Mouse (Mus musculus) layer of hippocampus, postnatal 10 days (tissue): Measurements from ENCODE around the gene Cdh3. TPM values are rescaled to one million over a fixed set of nuclear protein-coding genes. Genes with fewer than 3 reads are reported as not detected.
"Not testable (repeated sequence)": the region's sequence is repeated elsewhere in the genome, so short reads cannot be mapped to it uniquely, and the experiment has no call there.

Experiments
- DNase-seq, 2 experiments: peaks; one replicate each; pipeline ENCODE4 v3.0.0; 2021; ENCODE audit warnings: low spot score in 2 of 2
- total RNA-seq, 2 experiments: library from RNA; stranded (reverse); gene quantifications; 2 replicates each; pipeline ENCODE4 v1.2.3; 2021

The Cdh3 gene
- total RNA-seq, 2 experiments from 2014 or later = 0.11 to 0.32 TPM

DNA sequence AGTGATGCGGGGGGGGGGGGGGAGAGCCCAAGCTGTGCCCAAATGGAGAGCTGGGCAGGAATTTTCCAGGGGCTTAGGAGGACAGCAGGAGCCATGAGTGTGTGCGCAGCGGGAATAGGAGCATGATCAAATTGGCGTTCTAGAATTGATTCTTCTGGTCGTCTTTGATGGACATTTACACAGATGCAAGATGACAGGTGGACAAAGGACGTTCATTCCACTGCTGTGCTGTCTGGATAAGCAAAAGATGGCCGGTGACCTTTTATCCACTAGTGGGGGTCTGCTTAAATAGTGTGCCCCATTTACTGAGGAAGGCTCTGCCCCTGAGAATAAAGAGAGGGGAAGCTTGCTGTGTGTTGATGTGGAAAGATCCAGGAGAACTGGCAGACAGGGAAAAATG, 58.3 kb downstream of the Cdh3 start:
- no peak for DNase-seq

DNA sequence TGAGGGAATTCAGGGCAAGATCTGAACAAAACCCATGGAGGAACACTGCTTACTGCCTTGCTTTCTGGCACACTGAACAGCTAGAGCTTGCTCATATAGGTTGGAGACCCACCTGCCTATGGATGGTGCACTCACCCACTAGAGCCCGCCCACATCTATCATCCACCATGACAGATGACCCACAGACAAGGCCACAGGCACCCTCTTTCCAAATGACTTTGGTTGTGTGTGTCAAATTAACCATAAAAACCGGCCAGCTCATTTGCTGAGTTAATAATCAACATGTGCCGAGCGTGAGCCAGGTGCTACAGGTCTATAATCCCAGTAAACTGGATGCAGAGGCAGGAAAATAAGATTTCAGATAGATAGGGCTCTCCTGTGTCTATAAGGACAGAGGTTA, 59.7 kb downstream of the Cdh3 start:
- DNase-seq = no peak

GRCm38 (mm10) chr8:106571551-106572172, 61.0 kb downstream of the Cdh3 start:
- no peak for DNase-seq

GRCm38 (mm10) chr8:106572175-106572574, 61.5 kb downstream of the Cdh3 start:
- DNase-seq = not testable (repeated sequence)

DNA sequence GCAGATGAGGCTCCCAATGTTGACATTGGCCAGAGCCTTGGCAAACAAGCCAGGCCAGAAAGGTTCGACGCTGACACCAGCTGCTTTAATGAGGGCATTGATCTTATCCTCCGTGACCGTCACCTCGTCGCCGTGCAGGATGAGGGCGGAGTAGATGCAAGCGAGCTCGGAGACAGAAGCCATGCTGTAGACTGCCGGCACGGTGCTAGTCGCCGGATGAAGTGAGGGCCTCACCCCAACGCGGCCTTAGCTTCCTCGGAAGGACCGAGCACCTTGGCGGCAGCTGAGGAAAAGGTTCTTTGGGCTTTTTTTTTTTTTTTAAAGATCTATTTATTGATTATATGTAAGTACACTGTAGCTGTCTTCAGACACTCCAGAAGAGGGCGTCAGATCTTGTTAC, 62.5 kb downstream of the Cdh3 start, which contains the start of gene Gm10073:
Gene Gm10073 (minus strand): TSS at position 294 of the 400 bp plus-strand sequence.
- not testable (repeated sequence) for DNase-seq

DNA sequence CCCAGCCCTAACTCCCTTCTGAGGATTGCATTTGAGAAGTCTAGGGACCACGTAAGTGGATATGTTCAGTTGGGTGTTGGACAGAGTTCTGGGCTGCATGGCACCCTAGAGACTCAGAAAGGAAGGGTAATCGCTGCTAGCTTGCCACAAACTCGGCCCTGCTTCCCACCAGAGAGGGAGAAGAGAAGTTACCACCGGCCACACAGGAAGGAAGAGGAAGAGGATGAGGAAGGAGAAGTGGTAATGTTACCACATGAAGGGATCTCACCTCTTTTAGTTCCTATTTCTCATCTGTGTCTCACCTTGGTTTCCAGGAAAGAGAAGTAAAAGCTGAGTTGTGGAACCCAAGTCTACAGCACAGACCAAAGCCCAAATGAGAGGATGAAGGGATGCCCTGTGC, 63.6 kb downstream of the Cdh3 start:
- DNase-seq = no peak

- DNase-seq = no peak
These were observed 66.3 kb downstream of the Cdh3 start for GRCm38 (mm10) chr8:106576849-106577555.

DNA sequence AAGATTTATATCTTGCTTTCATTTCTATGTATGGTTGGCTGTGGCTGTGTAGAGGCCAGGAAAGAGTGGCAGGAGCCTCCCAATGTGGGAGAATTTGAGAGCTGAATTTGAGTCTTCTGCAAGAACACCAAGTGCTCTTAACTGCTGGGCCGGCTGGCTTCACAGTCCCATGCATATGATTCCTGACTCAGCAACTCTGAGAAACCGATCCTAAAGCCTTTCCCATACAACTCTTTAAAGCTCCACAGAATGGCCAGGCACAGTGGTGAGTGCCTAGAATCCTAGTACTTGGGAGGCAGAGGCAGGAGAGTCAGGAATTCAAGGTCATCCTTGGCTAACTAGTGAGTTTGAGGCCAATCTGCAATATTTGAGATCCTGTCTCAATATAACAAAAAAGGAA, 68.8 kb downstream of the Cdh3 start:
- no peak for DNase-seq

GRCm38 (mm10) chr8:106581344-106582088, 70.8 kb downstream of the Cdh3 start:
- no peak for DNase-seq

- no peak for DNase-seq
These were observed 74.4 kb downstream of the Cdh3 start for GRCm38 (mm10) chr8:106584942-106585670.

GRCm38 (mm10) chr8:106585671-106586037, 75.0 kb downstream of the Cdh3 start:
- DNase-seq = no peak

DNA sequence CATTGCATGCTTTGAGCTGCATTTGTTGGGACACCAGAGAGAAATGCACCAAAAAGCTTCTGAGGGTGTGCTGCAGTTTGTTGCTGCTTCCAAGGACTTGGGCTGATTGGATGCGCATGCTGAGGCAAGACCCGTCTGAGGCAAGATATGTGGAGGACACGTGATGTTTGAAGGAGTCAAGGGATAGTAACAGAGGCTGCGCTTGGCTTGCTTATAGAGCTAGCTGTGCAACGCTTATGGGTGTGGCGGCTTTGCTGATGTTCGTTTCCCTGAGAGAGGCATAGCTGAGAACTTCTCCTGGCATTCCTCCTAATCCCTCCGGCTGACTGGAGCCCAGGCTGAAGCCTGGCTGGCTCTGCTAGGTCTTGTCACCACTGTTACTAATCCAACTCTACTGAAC, 76.2 kb downstream of the Cdh3 start:
- no peak for DNase-seq

DNA sequence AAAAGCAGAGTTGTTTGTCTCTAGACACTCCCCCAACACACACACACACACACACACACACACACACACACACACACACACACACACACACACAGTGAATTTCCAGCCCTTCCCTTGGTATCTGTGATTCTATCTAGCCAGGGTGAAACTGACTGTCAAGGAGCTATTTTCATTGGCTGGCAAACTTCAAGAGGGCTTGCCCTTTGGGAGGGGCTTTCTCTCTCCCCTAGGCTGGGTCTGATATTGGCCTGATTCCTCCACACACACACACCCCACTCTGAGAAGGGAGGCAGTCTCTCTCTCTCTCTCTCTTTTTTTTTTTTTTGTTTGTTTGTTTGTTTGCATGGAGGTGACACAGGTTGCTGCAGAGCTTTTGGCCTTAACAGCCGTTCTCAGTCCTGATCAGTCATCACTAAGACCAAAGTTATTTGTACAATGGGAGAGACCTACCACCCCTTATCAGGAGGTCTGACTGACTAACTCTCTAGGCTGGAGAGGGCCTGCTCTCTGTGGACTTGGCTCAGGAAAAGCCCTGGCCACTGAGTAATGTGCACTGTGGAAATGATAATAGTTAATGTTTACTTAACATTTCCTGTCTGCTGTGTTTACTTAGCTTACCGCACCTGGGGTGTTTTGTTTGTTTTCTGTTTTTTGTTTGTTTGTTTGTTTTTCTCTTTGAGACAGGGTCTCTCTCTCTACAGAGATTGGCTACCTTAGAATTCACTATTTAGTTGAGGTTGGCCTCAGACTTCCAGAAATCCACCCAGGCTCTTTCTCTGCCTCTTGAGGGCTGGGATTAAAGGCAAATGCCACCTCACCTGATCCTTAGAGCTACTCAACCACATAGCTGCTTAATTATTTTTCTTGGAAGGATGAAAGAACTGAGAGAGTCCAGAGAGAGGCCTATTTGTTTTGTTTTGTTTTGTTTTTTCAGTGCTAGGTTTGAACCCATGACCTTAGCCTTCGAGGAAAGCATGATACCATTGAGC, 78.0 kb downstream of the Cdh3 start:
- no peak for DNase-seq

DNA sequence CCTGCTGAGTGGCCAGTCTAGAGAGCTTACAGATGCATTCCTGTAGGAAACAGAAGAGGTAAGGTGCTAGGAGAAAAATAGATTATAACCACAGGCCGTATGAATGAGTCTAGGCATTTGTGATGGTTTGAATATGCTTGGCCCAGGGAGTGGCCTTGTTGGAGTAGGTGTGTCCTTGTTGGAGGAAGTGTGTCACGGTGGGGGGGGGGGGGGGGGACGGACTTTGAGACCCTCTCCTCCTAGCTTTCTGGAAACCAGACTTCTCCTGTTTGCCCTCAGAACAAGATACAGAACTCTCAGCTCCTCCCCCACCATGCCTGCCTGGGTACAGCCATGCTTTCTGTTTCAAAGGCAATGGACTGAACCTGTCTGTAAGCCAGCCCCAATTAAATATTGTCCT, 81.8 kb downstream of the Cdh3 start:
- DNase-seq = no peak

GRCm38 (mm10) chr8:106595623-106596022, 84.9 kb downstream of the Cdh3 start:
- not testable (repeated sequence) for DNase-seq

DNA sequence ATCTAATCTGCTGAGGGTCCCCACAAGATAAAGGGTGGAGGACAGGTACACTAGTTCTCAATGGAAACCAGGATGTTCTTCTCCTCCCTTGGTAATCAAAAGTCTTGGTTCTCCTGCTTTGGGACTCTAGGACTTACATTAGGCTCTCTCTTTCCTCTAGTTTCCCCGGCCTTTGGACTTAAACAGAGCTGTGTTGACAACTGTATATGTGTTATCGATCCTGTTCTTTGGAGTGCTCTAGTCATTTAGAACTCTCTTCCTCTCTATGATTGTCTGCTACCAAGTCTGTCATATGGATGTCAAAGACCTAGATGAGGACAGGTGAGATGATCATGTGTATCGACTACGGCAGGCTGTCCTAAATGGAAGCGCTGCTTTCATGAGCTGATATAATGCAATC, 86.4 kb downstream of the Cdh3 start:
- DNase-seq = no peak

DNA sequence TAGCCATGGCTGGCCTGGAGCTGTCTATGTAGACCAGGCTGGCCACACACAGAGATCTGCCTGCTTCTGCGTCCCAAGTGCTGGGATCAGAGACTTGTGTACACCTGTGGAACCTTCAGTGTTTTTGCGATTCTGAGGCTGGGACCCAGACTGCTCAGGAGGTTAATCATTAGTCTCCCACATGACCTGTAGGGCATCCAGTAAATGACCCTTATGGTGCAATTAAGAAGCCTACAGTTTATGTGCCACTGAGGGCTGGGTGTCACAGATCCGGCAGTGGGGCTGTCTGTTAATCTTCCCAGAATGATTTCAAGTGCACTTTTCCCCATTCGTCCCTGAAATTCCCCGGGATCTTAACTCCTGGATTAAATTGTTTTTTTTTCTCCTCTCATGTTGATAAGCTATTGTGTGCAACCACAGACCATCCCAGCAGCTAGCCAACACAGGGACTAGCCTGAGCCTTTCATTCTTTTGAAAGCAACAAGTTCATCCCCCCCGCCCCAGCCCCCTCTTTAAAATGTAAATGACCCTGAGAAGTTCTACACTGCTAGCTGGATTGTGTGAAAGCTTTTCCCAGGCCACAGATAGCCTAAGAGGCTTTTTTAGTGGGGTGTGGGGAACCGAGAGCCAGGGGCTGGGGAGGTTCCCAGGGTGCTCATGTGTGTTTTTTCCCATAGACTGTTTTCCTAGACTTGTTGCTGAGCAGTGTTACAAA, 88.7 kb downstream of the Cdh3 start:
- DNase-seq = no peak

DNA sequence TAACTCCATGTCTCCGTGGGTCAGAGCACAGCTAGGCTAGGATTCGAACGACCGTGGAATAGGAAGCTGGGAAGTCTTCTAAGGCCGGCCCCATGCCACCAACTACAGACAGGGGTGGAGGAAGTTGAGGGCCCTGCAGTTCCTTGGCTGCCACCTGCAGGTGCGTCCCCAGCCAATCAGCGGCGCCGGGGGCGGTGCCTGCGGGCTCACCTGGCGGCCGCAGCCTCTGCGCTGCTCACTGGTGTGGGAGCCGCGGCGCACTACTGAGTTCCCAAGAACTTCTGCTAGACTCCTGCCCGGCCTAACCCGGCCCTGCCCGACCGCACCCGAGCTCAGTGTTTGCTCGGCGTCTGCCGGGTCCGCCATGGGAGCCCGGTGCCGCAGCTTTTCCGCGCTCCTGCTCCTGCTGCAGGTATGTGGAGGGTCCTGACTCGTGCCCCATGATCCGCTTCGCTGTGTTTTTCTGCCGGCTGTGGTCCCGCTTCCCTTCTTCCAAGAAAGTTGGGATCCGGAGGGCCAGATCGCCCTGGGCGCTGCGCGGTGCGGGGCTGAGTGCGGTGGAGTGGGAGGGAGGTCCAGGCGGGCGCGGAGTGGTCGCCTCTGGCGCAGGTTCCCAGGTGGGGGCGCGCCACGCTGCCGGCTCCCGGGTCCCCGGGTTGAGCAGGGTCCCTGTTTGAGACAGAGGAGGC, 92.6 kb downstream of the Cdh3 start, which contains the start of gene Cdh1:
Gene Cdh1 (plus strand): TSS at position 221 of the 689 bp plus-strand sequence.
- DNase-seq = peak in 1 of 2 experiments; percentile 22

DNA sequence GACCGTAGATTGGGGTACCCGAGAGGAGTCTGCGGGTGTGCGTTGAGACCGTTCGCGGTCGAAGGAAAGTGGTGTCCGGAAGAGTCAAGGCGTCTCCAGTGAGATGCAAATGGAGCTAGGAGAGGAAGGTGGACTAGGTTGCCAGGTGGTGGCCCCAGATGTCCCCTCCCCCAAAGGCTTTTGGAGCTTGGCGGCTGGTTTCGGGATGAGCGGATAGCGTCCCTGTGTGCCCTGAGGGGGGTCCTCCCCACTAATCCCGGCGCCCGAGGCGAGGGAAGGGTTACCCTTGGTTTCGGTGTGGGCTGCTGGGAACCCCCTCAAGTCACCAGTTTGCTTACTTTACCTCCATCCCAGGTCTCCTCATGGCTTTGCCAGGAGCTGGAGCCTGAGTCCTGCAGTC, 93.2 kb downstream of the Cdh3 start:
- DNase-seq = no peak
